Mouse (Mus musculus) cerebellum, adult 11 months (tissue): ENCODE measurements at regions not wholly inside any gene's neighbourhood (a gene's known extent, or its start where the extent isn't known, plus 50 kb on each side); places are given as distances from the start of the nearest gene placed in this dataset.

Experiments used
- DNase-seq: peaks from one replicate; pipeline ENCODE4 v3.0.0; 2022

DNA sequence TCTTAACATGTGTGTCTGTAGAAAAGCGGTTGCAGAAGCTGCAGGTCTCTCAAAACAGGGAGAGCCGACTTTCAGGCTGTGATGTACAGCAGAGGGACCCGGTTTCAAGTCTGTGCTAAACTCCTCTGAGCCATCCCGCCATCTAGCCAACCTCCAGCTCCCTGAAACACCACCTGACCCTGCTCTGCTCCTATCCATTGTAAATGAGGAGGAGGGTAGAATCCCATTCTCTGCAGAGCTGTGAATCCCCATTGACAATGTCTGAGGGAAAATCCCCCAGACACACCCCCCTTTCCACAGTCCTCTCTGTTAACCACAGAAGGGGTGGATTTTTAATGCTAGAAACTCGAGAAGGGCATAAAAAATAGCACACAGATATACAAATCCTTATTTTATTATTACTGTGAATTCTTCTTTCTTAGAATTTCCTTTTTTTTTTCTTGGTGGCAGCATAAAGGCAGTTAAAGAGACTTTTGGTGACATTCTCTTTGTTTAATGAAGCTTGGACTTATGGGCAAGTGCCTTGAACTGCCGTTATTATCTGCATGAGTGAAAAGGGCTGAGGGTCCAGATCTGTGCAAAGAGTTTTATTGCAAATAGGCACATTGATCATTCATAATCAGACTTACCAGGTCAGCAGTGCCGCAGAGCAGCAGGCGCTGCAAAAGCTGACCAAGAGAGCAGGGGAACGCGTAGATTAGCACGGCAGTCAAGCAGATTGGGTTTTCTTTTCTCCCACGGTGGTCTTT lies 111.3 kb upstream of the Paqr3 start:
- DNase-seq: no peak

DNA sequence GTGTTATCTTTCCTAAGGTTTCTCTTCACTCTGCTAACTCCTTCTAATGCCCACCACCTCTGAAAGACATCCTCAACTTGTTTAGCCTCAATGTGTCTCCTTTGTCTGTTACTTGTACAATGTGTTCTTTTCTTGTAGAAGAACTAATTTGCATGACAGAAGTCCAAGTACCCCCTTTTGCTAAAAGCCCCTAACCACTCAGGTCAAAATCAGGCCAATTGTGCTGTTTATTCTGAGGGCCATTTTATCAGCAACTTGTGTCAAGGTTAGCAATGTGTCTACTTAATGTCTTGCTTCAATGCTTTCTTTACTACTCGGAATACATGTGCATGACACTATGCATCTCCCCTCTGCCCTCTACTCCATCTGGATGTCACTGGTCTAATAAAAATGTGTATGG lies 107.3 kb upstream of the Paqr3 start:
- no peak for DNase-seq

DNA sequence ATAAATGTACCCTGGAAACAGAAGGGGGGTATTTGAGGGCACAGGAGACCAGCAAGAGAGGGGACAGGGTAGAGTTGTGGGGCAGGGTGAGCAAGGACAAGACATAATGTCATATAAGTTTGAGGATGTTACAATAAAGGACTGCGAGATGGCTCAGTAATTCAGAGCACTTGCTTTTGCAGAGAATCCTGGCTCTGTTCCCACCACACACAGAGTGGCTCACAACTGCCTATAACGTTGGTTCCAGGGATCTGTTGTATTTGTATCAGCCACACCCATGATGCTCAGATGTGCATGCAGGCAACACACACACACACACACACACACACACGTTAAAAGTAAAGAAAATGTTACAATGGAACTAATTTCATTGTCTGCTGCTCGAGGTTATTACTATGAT lies 94.2 kb upstream of the Paqr3 start:
- no peak for DNase-seq

DNA sequence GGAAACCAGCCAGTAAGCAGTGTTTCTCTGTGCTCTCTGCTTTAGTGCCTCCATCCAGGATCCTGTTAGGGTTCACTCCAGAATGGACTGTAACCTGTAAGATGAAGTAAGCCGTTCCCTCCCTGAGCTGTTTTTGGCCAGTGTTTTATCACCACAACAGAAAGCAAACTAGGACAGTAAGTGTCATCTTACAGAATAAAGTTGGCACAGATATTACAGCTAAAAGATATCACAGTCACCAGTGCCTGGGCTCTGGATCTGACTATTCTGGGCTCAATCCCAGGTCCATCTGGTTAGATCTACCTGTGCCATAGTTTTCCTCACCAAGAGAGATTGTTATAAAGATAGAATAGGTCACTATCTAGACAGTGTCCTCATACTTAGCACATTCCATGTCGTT lies 92.9 kb upstream of the Paqr3 start:
- peak; percentile 65 for DNase-seq

DNA sequence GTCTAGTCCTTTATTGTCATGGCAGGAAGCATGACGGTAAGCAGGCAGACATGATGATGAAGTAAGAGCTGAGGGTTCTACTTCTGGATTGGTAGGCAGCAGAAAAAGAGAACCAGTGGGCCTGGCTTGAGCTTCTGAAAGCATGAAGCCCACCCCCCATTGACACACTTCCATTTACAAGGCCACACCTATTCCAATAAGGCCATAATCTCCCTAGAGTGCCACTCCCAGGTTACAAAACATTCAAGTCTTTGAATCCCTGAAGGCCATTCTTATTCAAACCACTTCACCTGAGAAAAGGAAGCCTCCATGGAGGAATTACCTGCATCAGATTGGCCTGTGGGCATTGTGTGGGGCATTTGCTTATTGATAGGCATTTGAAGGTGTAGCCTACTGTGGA lies 92.2 kb upstream of the Paqr3 start:
- no peak for DNase-seq

DNA sequence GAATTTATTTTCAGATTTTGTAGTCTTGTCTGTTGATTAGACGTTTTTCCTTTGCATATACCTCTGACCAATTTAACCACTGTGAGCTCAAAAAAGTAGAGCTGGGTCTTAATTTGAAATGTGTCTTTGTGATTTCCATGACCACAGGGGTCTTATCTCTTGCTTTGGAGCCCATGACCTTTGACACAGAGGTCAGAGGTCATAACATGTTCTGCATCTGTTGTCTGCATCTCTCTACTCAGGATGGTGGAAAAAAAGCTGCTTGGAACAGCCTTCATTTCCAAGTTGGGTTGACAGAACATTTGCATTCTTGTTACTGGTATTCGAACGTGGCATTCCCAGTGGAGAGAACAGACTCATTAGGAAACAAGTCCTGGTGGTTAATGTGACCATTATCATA lies 91.2 kb upstream of the Paqr3 start:
- DNase-seq: no peak

DNA sequence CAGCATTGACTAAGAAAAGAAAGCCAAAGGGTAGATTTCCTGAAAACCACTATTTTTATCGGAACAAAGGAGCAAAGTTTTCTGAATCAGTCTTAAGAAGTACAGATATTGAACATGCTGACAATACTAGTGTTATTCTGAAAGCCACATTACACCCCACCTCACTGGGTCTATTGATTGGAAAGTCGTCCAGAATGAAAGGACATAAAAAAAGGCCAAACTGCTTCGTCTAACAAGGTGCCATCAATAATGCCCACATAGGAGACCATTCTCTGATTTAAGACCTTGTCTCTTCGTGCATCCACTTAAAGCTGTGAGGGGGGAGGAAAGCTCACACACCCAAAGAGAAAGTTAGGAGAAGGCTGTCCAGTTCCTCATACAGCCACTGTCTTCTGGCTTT lies 89.3 kb upstream of the Paqr3 start:
- no peak for DNase-seq

DNA sequence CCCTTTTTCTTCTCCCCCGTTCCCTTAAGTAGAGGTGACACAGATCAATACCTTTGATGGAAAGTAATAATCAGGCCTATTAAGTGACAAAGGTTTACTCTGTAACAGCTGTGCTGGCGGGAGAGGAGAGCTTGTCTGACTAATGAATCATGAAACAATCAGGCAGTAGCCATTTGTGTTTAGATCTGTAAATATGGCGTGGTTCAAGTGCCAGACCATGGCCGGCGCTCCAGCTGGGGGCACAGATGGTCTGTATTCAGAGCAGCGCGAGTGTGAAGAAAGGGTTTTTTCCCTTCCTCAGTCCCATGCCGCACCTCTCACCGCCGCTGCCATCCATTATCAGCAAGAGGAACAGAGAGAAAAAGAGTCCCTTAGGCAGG lies 83.9 kb upstream of the Paqr3 start:
- peak; percentile 89 for DNase-seq

DNA sequence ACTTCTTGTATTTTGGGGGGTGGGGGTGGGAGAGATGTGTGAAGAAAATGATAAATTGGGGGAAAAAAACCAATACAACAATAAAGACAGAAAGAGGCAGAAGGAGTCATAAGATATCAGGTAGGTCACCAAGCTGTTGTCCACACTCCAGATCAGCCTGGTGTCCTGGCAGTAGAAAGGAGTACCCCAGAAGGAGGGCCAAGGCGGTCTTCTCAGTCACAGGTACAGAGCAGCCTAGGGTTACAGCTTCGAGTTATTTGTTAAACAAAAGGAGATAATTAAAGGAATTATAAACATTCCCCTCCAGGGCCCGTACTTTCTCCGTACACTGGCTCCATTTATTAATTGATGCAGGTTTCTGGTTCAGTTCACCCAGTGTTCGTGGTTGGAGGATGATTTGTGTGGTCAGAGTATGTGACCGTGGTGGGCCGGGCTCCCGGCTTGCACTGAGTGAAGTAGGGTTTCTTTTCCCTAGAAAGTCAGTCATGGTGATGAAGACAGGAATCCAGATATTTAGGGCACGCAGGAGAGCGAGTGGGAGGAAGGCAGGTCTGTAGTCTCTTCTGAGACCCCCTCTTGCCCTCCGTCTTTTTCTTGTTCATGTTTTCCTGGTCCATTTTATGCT lies 83.4 kb upstream of the Paqr3 start:
- no peak for DNase-seq

DNA sequence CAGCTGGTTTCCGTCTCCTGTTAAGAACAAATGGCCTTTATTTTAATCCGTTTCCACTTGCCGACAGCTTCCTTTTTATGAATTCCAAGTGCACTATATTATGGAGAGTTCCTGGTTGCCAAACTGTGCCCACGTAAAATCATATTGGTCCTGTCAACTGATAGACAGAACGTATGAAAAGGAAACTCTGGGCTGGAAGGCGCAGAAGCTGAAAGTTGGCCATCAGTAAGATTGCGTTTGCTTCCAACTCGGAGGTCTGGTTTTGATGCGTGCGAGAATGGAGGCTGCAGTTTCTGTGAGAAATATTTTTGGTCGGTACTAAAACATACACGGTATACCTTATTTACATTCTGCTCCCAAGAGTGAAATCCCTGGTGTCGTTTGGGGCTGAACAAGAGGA lies 81.3 kb upstream of the Paqr3 start:
- DNase-seq: no peak

DNA sequence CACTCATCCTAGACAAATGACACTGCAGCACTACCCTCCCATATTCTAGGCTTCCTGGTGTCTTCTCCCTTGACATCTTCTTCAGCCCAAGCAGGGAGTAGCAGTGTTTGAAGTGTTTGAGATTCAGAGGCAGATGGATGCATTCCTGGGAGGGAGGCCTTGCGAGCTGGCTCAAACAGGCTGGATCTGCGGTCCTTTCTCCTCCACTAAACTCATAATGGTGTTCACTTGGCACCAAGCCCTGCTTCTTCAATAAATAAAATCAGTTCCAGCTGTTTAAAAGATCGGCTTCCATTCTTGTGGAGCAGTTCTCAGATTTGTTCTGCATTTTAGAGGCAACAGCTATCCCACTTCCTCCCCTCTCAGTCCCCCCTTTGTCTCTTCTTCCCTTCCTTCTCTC lies 79.3 kb upstream of the Paqr3 start:
- no peak for DNase-seq

DNA sequence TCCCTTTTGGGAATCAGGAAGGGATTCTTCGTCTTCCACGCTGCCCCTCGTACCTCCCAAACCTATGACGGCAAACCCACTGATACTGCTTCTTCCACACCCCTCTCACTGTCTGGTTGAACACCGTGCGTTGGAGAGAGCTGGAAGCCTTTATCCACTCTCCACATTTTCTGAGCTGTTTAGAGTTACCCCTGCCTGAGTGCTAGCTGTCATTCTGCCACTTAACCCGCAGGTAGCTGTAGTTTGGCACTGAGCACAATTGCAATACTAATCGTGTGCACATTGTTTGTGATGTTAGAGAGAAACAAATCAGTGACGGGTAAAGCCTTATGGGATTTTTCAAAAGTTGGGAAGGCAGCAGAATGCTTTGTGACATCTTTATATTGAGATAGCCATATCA lies 73.1 kb upstream of the Paqr3 start:
- DNase-seq: no peak

DNA sequence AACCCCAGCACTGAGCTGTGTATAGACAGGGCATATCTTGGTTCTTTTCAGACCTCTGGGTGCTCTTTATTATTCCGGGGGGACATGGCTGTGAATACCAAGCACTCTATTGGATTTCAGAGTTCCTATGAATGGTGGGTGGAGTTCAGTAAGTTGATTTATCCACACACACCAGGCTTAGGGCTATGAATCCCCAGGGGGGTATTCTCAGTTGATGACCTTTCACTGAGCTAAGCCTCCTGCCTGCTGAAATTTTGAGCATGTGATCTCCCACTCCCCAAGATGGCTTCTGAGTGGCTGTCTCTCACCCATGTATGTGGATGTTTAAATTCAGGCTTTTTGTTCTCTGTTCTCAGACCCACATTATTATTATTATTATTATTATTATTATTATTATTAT lies 69.9 kb upstream of the Paqr3 start:
- no peak for DNase-seq

DNA sequence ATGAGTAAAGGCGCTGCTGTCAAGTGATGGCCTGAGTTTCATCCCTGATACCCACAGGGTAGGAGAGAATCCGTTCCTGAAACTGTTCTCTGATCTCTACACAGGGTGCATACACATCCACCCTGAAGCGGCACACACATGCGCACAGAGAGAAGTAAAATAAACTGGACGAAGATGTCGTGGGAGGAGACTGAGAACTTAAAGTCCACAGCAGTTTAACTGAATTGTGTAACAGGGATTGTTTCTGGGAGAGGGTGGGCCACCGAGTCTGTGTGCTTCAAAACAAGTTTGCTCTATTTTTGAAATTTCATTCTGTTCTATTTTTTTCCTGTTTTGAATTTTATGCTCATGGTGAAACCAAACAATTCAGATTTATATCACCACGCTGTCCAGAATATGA lies 63.0 kb upstream of the Paqr3 start:
- no peak for DNase-seq

DNA sequence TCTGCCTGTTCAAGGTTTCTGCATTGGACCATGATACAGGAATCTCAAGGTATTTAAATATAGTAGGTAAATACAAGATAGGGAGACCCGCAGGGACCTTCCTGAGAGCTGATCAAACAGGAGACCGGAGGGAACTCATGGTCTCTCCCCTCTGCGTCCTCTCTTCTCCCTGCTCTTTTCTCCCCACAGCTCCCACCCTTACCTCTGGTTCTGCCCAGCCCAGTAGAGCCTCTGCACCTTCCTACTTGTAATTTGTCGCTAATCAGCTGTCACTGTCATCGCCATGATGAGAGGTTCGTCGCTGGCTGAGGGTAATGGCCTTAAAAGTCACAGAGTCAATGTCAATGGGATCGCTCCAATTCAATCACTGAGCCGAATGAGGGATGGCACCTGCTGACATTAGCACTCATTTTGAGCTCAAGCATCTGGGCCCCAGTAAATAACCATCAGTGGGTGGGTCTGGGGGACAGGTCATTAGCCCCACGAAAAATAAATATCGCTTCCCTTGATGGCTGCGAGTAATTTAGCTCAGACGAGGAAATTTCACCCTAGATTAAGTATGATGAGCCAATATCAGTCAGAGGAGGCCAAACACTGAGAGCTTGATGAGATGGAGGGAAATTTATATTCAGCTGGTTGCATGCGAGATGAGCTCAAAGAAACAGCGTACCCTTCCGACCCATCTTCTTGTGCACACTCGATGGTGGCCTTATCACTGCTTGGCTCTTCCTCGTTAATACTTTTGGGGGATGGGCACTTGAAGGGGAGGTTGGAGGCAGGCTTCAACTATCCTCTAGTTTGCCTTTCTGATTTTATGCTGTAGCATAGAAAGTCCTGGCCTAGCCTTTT lies 56.2 kb upstream of the Paqr3 start:
- no peak for DNase-seq

DNA sequence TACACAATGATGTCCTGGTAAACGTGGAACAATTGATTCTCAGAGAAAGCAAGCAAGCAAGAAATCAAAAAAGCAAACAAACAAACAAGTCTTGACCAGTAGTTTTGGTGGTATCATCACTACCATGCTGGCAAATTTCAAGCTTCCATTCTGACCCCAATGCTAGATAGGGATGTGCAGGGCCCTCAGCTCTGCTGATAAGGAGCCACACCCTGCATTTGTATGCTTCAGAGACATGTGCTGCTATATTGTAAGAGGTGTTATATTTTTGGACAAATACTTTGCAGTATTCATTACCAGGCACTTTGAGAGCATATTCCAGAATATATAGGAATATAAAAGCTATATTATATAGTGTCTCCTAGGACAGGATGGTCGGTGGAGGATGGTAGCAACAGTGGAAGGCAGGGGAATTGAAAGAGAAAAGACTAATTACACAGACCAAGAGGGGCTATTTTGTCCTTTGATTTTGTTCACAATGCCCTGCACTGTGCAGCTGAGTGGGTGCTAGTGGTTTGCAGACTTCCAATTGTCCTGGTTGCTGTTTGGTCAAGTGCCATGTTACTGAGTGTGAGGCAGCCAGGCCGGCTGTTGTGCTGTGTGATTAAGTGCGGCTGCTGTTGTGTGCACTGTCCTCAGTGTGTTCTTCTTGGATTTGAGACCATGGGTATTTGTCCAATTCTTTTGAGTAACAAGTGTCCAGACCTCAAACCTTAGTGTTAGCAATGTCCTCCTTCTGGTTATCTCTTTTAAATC lies 54.9 kb upstream of the Paqr3 start:
- DNase-seq: no peak
